Mouse (Mus musculus): ENCODE results near the gene Prss41. TPM values are rescaled to one million over a fixed set of nuclear protein-coding genes. Genes with fewer than 3 reads are reported as not detected.
A peak's percentile ranks its signal among the peaks of the same experiment; 100 is the strongest.

Gene Prss41
- polyA plus RNA-seq, 1 experiment = not detected

GRCm38 (mm10) chr17:23836006-23836575 is 7.9 kb downstream of the Prss41 start, which contains the start of gene Prss33:
Gene Prss33, minus strand, starts transcription at chr17:23836056.
- no peak within 1 kb of the TSS for H3K4me3 ChIP-seq (replicated peaks; ENCODE audit: control insufficient read depth, low read depth, low read length)
- H3K4me1 ChIP-seq (ENCODE audit: control insufficient read depth, insufficient read depth, low read length) = no peaks in the 10 kb centered on the region
- WGBS = 81% methylated on average over 8 of the region's 8 CpGs
- H3K27ac ChIP-seq (ENCODE audit: control insufficient read depth, insufficient read depth, low read depth, low read length, poor library complexity) = no peak within 1 kb of the TSS
- no peak for TF ChIP-seq POLR2A (IDR thresholded peaks at IDR 0.05; ENCODE audit: borderline replicate concordance, control insufficient read depth, low read depth, low read length)
- no peak for TF ChIP-seq CTCF (IDR thresholded peaks at IDR 0.05; ENCODE audit: control insufficient read depth, insufficient read depth, low read length)

GRCm38 (mm10) chr17:23831201-23831600 is 12.8 kb downstream of the Prss41 start:
- TF ChIP-seq CTCF (IDR thresholded peaks at IDR 0.05; ENCODE audit: control insufficient read depth, insufficient read depth, low read length) (no peak), POLR2A (IDR thresholded peaks at IDR 0.05; ENCODE audit: borderline replicate concordance, control insufficient read depth, low read depth, low read length) (no peak)
- Histone ChIP-seq H3K4me1 (ENCODE audit: control insufficient read depth, insufficient read depth, low read length) (no peaks in the 10 kb centered on the region; the same call in 1 of the 2 replicates), H3K4me3 (replicated peaks; ENCODE audit: control insufficient read depth, low read depth, low read length) (no peak overlapping the region), H3K27ac (ENCODE audit: control insufficient read depth, insufficient read depth, low read depth, low read length, poor library complexity) (no peak overlapping the region)
- 86% methylated on average over 1 of the region's 1 CpGs for WGBS

- H3K4me1 ChIP-seq (ENCODE audit: control insufficient read depth, insufficient read depth, low read length) = no peaks in the 10 kb centered on the region; the same call in 1 of the 2 replicates
- H3K4me3 ChIP-seq (replicated peaks; ENCODE audit: control insufficient read depth, low read depth, low read length) = peak within 1 kb of the TSS; percentile 74
- TF ChIP-seq POLR2A (IDR thresholded peaks at IDR 0.05; ENCODE audit: borderline replicate concordance, control insufficient read depth, low read depth, low read length) = 0 out of 2 replicates have a peak, but pooled peaks have one; percentile 6
- peak; percentile 60 for TF ChIP-seq CTCF (IDR thresholded peaks at IDR 0.05; ENCODE audit: control insufficient read depth, insufficient read depth, low read length)
- WGBS = 1% methylated on average over 31 of the region's 42 CpGs
- peak within 1 kb of the TSS; percentile 73 for H3K27ac ChIP-seq (ENCODE audit: control insufficient read depth, insufficient read depth, low read depth, low read length, poor library complexity)
Observed at GRCm38 (mm10) chr17:23829064-23829619, 14.8 kb downstream of the Prss41 start, which contains the start of gene Elob. Gene Elob, minus strand, starts transcription at chr17:23829136.

GRCm38 (mm10) chr17:23828271-23829001 is 15.5 kb downstream of the Prss41 start:
- TF ChIP-seq POLR2A (IDR thresholded peaks at IDR 0.05; ENCODE audit: borderline replicate concordance, control insufficient read depth, low read depth, low read length) (no peak), CTCF (IDR thresholded peaks at IDR 0.05; ENCODE audit: control insufficient read depth, insufficient read depth, low read length) (no peak)
- WGBS = 2% methylated on average over 47 of the region's 47 CpGs

GRCm38 (mm10) chr17:23825591-23825990 is 18.4 kb downstream of the Prss41 start:
- WGBS = 71% methylated on average over 4 of the region's 4 CpGs
- Histone ChIP-seq H3K4me3 (replicated peaks; ENCODE audit: control insufficient read depth, low read depth, low read length) (no peak overlapping the region), H3K27ac (ENCODE audit: control insufficient read depth, insufficient read depth, low read depth, low read length, poor library complexity) (no peak overlapping the region), H3K4me1 (ENCODE audit: control insufficient read depth, insufficient read depth, low read length) (no peaks in the 10 kb centered on the region; the same call in 1 of the 2 replicates)
- TF ChIP-seq POLR2A (IDR thresholded peaks at IDR 0.05; ENCODE audit: borderline replicate concordance, control insufficient read depth, low read depth, low read length) (no peak), CTCF (IDR thresholded peaks at IDR 0.05; ENCODE audit: control insufficient read depth, insufficient read depth, low read length) (no peak)

More at GRCm38 (mm10) chr17:23828271-23829001, 15.5 kb downstream of the Prss41 start:
- H3K4me3 ChIP-seq (replicated peaks; ENCODE audit: control insufficient read depth, low read depth, low read length) = peak overlapping the region; percentile 74
- H3K4me1 ChIP-seq (ENCODE audit: control insufficient read depth, insufficient read depth, low read length) = no peaks in the 10 kb centered on the region; the same call in 1 of the 2 replicates
- peak overlapping the region; percentile 9; the same call in 1 of the 2 replicates for H3K27ac ChIP-seq (ENCODE audit: control insufficient read depth, insufficient read depth, low read depth, low read length, poor library complexity)

- WGBS = 96% methylated on average over 12 of the region's 12 CpGs
- no peak overlapping the region for H3K4me3 ChIP-seq (replicated peaks; ENCODE audit: control insufficient read depth, low read depth, low read length)
- no peaks in the 10 kb centered on the region; the same call in 1 of the 2 replicates for H3K4me1 ChIP-seq (ENCODE audit: control insufficient read depth, insufficient read depth, low read length)
- no peak overlapping the region for H3K27ac ChIP-seq (ENCODE audit: control insufficient read depth, insufficient read depth, low read depth, low read length, poor library complexity)
- TF ChIP-seq CTCF (IDR thresholded peaks at IDR 0.05; ENCODE audit: control insufficient read depth, insufficient read depth, low read length) (no peak), POLR2A (IDR thresholded peaks at IDR 0.05; ENCODE audit: borderline replicate concordance, control insufficient read depth, low read depth, low read length) (no peak)
Observed at GRCm38 (mm10) chr17:23823614-23824013, 20.4 kb downstream of the Prss41 start.

- H3K27ac ChIP-seq (ENCODE audit: control insufficient read depth, insufficient read depth, low read depth, low read length, poor library complexity) = no peak overlapping the region
- no peaks in the 10 kb centered on the region; the same call in 1 of the 2 replicates for H3K4me1 ChIP-seq (ENCODE audit: control insufficient read depth, insufficient read depth, low read length)
- H3K4me3 ChIP-seq (replicated peaks; ENCODE audit: control insufficient read depth, low read depth, low read length) = no peak overlapping the region
- 90% methylated on average over 16 of the region's 16 CpGs for WGBS
- TF ChIP-seq POLR2A (IDR thresholded peaks at IDR 0.05; ENCODE audit: borderline replicate concordance, control insufficient read depth, low read depth, low read length) (0 out of 2 replicates have a peak, but pooled peaks have one; percentile 12), CTCF (IDR thresholded peaks at IDR 0.05; ENCODE audit: control insufficient read depth, insufficient read depth, low read length) (no peak)
Observed at GRCm38 (mm10) chr17:23823018-23823417, 21.0 kb downstream of the Prss41 start.

GRCm38 (mm10) chr17:23822094-23822493 is 21.9 kb downstream of the Prss41 start:
- WGBS = 81% methylated on average over 6 of the region's 6 CpGs
- Histone ChIP-seq H3K27ac (ENCODE audit: control insufficient read depth, insufficient read depth, low read depth, low read length, poor library complexity) (no peak overlapping the region), H3K4me3 (replicated peaks; ENCODE audit: control insufficient read depth, low read depth, low read length) (no peak overlapping the region), H3K4me1 (ENCODE audit: control insufficient read depth, insufficient read depth, low read length) (no peaks in the 10 kb centered on the region)
- TF ChIP-seq CTCF (IDR thresholded peaks at IDR 0.05; ENCODE audit: control insufficient read depth, insufficient read depth, low read length) (no peak), POLR2A (IDR thresholded peaks at IDR 0.05; ENCODE audit: borderline replicate concordance, control insufficient read depth, low read depth, low read length) (no peak)
